Comparison of ENCODE assay signal across 10 mouse cellular contexts in genomic region chr3:53372887-53373286, GRCm38 (mm10).
DNase-seq lines count a peak whose midpoint lies in the region; ATAC-seq and TF ChIP-seq lines count a peak whose summit lies in the region.
"Had no signal": no experiment of that assay in that cellular context is flagged by ENCODE, and none has a peak within 500 bp of the region (broad histone marks: within the 10 kb centered on the region; RNA-seq: fewer than 3 reads in every experiment).

No protein-coding gene starts in this region.

- 48% methylated on average over 7 of the region's 7 CpGs for WGBS in lung, embryonic 14.5 days
- WGBS in hindbrain, embryonic 15.5 days = 29% methylated on average over 7 of the region's 7 CpGs

- no peak for TF ChIP-seq CTCF in lung, embryonic 14.5 days (IDR thresholded peaks at IDR 0.05; ENCODE audit: low read depth)

- H3K27me3 ChIP-seq in lung, embryonic 14.5 days (ENCODE audit: insufficient read depth, low read length) = no peaks in the 10 kb centered on the region
- no peaks in the 10 kb centered on the region for H3K27me3 ChIP-seq in hindbrain, embryonic 15.5 days

- H3K36me3 ChIP-seq in lung, embryonic 14.5 days (ENCODE audit: insufficient read depth) = no peaks in the 10 kb centered on the region
- H3K36me3 ChIP-seq in hindbrain, embryonic 15.5 days = no peaks in the 10 kb centered on the region

- H3K4me1 ChIP-seq in lung, embryonic 14.5 days (ENCODE audit: insufficient read depth) = no peaks in the 10 kb centered on the region
- H3K4me1 ChIP-seq in hindbrain, embryonic 15.5 days (replicated peaks) = peaks cover 7% of the 10 kb centered on the region

- H3K9me3 ChIP-seq in lung, embryonic 14.5 days (ENCODE audit: low read depth, low read length) = no peaks in the 10 kb centered on the region
- no peaks in the 10 kb centered on the region for H3K9me3 ChIP-seq in hindbrain, embryonic 15.5 days

- H3K4me3 ChIP-seq in lung, embryonic 14.5 days (ENCODE audit: low read depth, low read length) = no peak overlapping the region
- no peak overlapping the region for H3K4me3 ChIP-seq in hindbrain, embryonic 15.5 days

- no peak overlapping the region for H3K4me2 ChIP-seq in lung, embryonic 14.5 days
- no peak overlapping the region for H3K4me2 ChIP-seq in hindbrain, embryonic 15.5 days

- ATAC-seq in lung, embryonic 14.5 days (ENCODE audit: insufficient read depth) = no peak
- 0 out of 2 replicates have a peak, but pooled peaks have one; percentile 30 for ATAC-seq in hindbrain, embryonic 15.5 days (ENCODE audit: low FRiP score, low read depth)
- no peak for ATAC-seq in granulocyte monocyte progenitor cell, adult 5-6 weeks (replicated peaks; ENCODE audit: poor library complexity, severe bottlenecking)

- peak; percentile 31 for DNase-seq in embryo, embryonic 11 days
- DNase-seq in embryo, embryonic 10.5 days (ENCODE audit: low spot score) = no peak
- peak; percentile 45 for DNase-seq in lung, embryonic 14.5 days
- DNase-seq in lung, postnatal 25 days (ENCODE audit: low spot score) = no peak
- peak; percentile 22 to 57 for DNase-seq in kidney, postnatal 4 days
- DNase-seq in frontal cortex, postnatal 36 days (ENCODE audit: low spot score in 2 of 2) = no peak
- DNase-seq: lung, postnatal 10 days; thymus, adult 2 months had no signal

- no peak overlapping the region for H3K9ac ChIP-seq in lung, embryonic 14.5 days
- H3K9ac ChIP-seq in hindbrain, embryonic 15.5 days = no peak overlapping the region

- H3K27ac ChIP-seq in lung, embryonic 14.5 days (ENCODE audit: low read depth) = no peak overlapping the region
- H3K27ac ChIP-seq in hindbrain, embryonic 15.5 days (replicated peaks) = no peak overlapping the region

Comparison
In these comparisons a context has a peak if more than half of its experiments do, and no peak if none do; other contexts are left out.
1. DNase-seq: peak in embryo, embryonic 11 days (single experiment), lung, embryonic 14.5 days (single experiment) and kidney, postnatal 4 days (2 of 2); none in embryo, embryonic 10.5 days (single experiment), lung, postnatal 25 days (single experiment) and frontal cortex, postnatal 36 days (0 of 2).